Mouse (Mus musculus) embryo, embryonic 9.5 days (tissue): ENCODE measurements around the gene Kdelr3.

ENCODE experiments used
- DNase-seq: peaks from one replicate; pipeline ENCODE4 v3.0.0-alpha.2; 2017; ENCODE audit errors: extremely low spot score

Gene Kdelr3

DNA sequence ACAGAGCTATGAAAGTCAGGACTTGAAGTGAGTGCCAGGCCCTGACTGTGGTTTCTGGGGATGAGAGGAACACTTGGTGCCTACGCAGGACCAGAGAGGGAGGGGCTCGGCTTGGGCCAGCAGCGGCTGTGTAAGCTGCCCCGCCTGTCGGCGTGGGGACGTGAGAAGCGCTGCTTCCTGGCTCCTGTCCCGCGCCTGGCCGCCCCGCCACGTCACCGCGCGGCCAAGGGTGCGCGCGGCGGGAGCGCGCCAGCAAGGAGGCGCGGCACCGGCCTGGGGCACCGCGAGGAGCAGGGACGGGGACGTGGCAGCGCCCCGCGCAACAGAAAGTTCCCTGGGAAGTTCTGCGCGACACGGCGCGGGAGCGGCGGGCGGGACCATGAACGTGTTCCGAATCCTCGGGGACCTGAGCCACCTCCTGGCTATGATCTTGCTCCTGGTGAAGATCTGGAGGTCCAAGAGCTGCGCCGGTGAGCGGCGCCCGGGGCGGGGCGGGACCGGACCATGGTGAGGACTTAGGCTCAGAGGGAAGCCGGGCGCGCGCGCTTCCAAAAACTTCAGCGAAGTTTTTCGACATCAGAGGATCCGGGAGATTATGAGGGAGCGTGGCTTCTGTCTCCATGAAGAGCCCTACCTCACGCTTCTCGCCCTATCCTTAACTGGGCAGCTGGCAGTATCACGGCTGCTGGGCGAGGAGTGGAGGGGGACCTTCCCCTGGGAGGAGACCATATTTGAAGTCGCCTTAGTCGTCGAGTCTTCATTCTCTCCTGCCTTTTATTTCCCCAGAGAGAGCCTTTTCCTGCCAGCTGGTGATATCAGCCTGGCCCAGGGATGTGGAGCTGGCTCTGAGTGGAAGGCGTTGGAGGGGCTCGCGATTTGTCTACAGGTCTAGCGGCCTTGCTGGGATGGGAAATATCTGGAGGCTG is at the start of gene Kdelr3:
TSS of gene Kdelr3 (plus strand) at position 241 of the 926 bp plus-strand sequence.
- no peak for DNase-seq

DNA sequence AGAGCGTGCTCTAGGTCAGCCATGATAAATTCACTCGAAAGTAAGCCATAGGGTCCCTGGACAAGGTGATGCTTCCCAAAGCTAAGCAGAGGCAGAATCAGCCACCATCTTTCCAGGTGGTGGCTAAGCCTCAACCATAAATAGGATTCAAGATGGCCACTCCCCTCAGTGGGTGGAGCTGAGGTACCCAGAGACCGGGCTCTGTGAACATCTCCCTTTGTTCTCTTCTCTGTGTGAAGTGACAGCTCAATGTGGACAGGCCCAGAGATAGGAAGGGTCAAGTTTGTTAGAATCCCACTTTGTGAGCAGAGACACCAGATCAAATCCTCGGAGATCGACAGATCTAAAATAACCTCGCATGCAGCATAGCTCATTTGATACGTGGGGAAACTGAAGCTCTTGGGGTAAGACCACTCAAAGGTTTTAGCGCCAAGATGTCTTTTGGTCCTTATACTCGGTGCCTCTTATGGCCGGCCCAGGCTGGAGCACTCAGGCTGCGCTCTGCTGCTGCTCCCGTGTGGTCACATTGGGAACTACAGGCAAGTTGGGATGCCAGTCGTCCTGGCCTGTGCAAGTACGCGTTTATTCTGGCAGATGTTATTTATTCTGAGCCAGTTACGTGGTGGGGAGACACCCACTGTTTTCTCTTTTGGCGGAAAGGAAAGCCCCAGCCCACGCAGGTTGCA is 49.5 kb upstream of the Kdelr3 start:
- peak; percentile 84 for DNase-seq

DNA sequence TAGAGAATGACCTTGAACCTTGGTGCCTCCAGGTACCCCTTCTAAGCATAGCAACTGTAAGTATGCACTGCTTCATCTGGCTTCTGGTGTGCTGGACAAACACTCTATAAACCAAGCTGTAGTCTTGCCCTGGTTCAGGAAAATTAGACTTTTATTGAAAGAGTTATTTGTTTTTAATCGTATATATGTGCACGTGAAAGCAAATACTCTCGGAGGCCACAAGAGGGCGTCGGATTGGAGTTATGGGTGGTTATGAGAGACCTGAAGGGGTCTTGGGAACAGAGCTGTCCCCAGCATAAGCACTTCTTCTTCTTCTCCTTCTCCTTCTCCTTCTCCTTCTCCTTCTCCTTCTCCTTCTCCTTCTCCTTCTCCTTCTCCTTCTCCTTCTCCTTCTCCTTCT is 46.6 kb upstream of the Kdelr3 start:
- DNase-seq: no peak

DNA sequence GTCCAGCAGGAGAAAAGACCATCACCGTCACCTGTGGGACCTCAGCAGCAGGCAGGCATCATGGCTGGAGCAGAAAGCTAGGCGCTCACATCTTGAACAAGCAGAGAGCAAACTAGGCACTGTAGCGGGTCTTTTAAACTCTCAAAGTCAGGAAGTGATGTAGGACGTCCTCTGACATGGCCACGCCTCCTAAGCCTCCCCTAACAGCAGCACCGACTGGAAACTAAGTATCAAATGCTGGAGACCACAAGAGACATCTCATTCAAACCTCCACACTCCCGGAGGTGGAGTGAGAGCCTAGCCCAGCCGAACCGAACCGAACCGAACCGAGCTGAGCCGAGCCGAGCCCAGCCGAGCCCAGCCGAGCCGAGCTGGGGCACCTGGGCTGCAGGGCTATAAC is 45.6 kb upstream of the Kdelr3 start:
- DNase-seq: peak; percentile 12

DNA sequence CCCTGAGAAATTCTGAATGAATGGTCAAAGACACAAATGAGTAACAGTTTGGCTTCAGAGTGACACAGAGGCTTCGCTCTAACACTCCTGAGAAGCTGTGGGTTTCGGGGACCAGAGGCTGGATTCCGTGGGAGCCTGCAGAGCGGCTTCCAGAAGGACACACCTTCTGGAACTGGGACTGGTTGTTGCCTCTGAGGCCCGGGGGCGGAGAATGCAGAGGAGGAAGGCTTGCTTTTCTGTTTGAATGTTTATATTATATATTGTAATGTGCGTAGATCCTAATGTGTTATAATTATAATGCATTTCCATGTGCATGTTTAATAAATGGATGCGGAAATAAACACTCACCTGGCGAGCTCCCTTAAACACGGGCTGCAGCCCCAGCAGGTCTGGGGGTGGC is 45.1 kb upstream of the Kdelr3 start:
- DNase-seq: no peak

DNA sequence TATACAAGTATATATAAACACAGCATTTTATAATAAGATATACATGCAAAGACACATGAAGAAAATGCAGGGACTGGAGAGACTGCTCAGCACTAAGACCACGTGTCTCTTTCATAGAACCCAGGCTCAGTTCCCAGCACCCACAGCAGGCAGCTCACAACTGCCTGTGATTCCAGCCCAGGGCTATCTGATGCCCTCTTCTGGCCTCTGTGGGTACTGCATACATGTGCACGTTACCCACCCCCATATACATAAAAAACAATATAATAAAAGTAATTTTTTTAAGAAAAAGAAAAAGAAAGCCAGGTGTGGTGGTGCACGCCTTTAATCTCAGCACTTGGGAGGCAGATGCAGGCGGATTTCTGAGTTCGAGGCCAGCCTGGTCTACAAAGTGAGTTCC is 43.2 kb upstream of the Kdelr3 start:
- DNase-seq: no peak

DNA sequence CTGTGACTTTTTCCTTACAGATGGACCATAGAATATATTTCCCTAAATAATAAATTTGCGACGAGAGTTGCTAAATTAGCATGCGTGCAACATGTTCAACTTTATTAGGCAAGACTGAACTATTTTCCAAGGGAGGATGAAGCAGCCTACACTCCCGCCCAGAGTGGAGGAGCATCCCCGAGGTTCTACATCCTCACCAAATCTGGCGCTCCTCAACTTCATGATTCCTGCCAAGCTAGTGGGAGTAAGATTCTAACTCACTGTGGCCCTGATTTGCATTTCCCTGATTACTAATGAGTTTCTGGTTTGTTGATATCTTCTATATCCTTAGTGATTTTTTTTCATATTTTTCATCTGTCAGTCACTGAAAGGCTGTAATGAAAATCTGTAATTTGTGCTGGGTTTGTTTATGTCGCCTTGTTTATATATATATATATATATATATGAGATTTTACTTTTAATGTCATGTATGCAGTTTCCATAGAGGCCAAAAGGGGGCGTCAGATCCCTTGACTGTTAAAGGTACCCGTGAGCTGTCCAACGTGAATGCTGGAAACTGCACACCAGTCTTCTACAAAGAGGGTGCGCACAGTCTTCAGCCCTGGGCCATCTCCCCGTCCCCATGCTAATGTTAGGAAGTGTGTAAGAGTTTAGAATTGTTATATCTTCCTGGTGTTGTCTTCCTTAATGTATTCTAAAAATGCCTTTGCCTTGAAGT is 42.4 kb upstream of the Kdelr3 start:
- no peak for DNase-seq

DNA sequence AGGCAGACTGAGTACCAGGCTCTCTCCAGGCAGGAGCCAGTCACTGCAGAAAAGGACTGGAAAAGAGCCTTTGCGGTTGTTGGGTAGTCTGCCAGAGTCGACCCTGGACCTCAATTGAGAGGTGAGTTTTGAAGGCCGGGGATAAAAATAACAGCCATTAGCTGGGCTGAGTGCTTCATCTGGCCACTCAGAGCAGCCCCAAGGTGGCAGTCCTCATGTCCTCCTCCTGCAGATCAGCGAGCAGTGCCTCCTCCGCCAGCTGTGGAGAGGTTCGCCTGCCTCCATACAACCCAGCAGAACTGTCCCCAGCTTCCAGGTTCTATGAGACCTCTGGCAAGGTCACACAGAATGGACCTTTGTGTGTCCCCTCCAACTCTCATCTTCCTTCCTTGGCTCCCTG is 39.0 kb upstream of the Kdelr3 start:
- no peak for DNase-seq

DNA sequence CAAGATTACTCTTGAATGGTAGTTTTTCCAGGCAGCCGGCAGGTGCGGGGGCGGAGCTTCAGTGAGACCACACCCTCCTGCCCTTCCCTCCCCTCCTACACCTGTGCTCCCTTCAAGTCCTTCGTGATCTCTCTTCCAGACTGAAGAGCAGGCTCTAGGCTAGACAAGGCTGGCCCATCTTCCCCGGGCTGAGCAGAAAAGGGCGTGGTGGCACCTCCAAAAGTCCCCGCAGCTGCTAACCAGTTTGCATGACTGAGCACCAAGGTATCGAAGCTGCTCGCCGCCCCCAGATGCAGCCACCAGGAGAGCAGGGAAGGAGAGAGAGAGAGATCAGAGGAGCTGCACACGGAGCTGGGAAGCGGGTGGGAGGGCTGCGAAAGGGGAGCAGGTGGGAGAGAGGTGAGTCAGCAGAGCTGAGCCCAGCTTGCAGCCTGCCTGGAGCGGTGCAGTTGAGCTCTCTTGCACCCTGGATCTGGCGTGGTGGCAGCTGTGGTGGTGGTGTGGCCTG is 35.0 kb upstream of the Kdelr3 start:
- no peak for DNase-seq

DNA sequence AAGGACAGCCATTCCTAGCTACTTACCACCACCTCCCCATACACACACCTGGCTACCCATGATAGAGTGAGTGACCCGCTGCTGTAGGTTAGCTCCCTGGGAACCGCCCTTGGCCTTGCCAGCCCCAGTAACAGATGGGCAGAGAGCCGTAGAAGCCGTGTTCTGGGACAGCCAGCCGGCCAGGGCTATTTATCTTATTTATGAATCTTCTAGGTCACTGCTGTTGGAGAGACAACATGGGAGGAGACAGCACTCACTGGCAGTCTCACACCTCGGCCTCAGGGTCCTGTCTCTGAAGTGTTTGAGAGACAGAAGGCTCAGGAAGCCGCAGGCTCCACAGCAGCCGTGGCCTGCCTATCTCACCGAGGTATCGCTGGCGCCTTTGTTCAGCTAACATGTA is 26.7 kb upstream of the Kdelr3 start:
- no peak for DNase-seq

DNA sequence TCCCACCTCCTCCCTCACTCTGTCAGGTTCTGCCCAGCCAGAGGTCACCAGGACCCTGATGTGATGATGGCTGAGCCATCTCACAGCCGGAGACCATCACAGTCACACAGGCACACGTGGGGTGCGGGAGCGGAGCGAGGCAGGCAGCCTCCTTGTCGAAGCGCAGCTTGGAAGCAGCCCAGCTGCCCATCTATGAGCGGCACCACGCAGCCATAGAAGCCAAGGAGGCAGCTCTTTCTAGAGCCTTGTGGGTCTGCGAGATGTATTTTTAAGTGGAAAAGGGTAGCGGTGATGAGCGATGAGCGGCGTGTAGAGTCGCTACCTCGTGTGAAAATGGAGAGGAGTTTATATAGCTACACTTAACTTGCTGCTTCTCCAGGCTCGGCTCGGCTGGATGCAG is 22.7 kb upstream of the Kdelr3 start:
- DNase-seq: no peak

DNA sequence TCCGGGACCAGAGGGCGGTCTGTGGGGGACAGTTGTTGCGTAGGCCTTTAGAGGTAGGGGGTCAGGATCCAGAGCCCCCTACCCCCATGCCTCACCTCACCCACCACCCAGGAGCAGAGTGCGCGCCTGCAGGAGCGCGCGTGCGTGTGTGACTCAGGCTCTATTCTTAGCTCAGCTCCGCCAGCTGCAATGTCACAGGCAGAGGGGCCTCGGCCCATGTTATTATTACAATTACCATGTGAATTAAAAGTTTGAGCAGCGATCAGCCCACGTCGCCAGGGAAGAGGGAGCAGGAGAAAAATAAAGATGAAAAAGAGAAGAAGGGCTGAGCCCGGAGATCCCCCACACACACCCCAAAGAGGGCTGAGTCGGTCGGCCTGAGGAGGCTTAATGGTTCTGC is 16.1 kb upstream of the Kdelr3 start:
- no peak for DNase-seq

DNA sequence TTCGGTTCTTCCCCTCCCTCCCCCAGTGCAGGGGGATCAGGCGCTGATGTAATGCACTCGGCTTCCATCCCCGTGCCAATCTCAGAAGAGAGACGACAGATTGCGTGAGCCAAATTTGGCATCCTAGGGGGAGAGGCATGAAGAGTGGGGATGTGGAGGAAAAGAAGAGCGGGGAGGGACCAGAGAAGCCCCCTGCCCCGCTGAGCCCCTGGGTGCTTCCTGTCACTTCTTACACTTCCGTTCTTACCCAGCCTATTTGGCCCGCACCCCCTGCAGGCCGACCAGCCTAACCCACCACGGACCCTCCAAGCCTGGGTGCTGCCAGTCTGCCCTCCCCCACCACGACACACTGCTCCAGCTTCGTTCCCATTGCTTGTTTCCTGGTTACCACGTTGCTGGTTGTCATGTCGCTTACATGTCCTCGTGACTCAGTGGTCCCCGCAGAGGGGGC is 13.3 kb upstream of the Kdelr3 start:
- DNase-seq: no peak

DNA sequence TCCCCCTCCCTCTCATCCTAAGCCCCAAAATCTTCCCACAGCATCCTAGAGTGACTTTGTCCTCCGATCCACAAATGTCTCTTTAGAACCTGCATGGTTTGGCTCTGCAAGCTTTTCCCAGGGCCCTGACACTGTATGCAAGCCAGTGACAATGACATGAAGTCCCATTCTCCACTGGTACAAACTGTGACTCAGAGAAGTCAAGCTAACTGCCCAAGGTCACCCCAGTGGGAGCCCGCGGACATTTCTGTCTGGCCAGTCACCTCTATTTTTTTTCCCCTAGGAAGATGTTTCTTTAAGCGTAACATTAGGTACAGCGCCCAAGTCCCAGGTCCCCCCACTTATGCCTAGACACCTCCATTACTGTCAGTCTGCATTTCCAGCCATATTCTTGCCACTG is 12.8 kb upstream of the Kdelr3 start:
- no peak for DNase-seq

DNA sequence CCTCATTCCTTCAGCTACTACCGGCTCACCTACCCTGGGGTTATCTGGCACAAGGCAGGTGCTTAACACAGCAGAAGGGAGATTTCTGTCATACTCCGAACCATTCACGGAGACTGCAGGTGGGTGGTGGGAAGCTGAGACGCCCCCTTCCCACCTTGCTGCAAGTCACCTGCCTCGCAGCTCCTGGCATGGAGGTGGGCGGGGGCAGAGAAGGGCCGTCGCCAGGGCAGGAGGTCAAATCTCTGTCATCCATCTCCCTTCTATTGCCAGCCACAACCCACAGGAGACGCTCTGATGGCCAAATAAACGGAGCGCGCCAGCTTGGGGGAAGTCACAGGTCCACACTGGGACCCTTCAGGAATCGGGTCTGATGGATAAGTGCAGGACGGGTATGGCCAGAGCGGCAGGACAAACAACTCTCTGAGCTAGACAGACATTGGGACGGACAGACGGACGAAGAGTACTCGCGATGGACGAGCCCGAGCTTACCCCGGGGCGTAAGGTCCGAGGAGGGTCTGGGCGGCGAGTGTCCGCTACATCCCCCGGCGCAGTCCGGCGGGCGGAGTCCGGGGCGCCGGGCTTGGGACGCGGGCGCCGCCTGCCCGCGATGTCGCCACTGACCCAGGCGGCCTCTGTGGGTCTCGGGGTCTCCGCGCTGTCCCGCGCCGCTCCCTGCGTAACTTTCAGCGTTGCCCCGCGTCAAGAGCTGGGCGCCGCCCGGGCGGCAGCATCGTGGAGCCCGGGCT is 11.3 kb upstream of the Kdelr3 start, which contains the start of gene Kcnj4:
TSS of gene Kcnj4 (minus strand) at position 535 of the 746 bp plus-strand sequence.
- peak; percentile 45 for DNase-seq

DNA sequence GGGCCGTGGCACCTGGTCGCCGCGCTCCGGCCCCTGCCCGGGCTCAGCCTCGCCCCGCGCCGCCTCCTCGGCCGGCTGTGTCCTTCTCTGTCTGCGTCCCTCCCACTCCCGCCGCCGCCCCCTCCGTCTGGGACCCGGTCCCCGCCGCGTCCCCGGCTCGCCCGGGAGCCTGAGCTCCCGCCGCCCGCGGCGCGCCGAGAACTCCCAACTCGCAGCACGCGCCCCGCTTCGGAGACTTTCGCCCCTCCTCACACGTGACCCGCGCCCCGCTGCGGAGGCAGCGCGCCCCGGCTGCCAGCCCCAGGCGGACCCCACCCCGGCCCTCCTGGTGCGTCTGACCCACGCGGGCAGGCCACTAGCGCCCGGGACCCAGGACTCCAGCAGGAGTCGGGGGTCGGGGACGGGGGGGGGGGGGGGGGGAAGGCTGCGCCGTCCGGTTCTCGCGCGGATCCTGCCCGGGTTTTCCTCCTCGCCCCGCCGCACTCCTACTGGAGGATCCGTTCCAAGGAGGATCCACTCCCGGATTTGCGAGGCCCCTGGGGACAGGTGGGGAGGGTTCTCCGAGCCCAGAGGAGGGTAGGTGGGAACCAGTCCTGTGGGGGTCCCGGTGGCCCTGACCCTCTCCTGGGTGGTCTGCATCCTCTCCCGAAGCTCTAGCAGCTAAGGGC is 10.5 kb upstream of the Kdelr3 start:
- peak; percentile 82 for DNase-seq

DNA sequence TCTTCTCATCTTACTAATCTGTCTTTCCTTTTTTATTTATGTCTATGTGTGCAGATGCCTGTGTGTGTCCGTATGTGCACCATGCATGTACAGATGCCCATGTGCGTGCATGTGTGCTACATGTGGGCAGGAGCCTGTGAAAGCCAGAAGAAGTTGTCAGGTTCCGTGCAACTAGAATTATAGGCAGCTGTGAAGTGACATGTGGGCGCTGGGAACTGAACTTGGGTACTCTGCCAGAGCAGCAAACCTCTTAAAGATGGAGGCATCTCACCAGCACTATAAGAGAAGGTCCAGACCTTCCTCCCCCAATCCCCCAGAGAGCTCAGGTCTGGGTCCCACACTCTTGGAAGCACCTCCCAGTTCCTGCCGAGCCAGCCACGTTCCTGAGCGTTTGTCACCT is 9.8 kb upstream of the Kdelr3 start:
- DNase-seq: no peak

DNA sequence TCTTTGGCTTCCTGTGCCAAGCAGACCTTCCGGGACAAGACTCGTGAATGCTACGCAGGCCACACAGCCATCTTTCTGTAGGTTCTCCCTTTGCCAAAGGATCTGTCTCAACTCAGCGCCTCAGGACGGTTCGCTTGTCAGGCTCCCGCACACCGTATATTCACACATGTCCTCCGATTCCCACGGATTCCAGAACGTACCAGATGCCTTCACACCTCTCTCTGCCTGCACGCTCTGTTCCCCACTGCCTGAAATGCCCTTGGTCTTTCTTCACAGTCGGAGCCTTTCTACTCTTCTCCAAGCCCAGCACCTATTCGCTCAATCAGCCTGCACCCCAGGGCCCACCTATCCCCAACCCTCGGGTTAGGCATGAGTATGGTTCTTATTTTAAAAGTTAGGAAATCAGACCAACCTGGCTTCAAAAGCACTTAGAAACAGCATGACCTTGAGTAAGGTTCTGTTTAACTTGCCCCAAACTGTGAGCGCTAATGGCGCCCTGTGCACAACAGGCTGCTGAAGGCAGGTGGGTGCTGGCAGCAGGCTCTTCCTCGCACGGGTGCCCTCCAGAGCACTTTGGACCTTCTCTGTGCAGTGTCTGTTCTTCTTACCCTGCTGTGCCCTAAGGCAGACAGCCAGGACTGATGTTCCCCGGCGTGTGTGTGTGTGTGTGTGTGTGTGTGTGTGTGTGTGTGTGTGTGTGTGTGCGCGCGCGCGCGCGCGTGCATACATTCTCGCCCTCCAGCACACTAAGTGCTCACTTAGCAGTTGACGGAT is 9.0 kb upstream of the Kdelr3 start:
- no peak for DNase-seq

DNA sequence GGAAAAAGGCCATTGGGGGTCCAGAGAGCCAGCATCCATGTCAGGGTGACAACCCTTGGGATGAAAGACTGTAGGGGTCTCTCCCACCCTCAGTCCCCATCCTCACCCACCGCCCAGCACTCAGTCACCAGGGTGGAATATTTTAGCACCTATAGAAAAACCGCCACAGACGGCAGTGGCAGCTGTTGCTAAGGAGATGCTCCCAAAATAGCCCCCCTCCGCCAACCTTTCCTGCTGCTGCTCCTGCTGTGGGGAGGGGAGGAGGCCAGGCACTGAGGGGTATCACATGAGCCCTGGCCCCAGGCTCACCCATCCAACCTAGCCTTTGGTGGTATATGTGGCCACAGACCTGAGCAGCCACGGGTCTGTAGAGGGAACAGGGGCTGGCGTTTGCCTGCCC is 6.2 kb upstream of the Kdelr3 start:
- DNase-seq: no peak

DNA sequence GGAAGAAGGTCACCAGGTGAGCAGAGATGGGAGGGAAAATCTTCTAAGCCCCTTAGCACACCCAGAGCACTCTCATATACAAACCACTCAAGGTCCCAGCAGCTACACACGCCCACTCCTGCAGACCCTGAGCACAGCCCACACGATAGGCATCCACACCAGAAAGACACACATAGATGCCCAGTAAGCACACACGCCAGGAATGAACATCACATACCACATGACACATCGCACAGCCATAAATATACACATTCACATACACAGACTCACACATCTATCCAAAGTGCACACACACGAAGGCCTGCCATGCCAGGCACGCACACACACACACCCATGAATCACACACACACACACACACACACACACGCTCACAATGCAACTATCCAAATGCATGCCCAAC is 5.8 kb upstream of the Kdelr3 start:
- no peak for DNase-seq
